Mouse (Mus musculus): Measurements from ENCODE around the gene Eef2.
A peak's percentile ranks its signal among the peaks of the same experiment; 100 is the strongest.

GRCm38 (mm10) chr10:81135831-81136705 is 40.4 kb upstream of the Eef2 start:
- TF ChIP-seq POLR2A (IDR thresholded peaks at IDR 0.05; ENCODE audit: borderline replicate concordance, control insufficient read depth, low read depth, low read length) (peak; percentile 87), CTCF (IDR thresholded peaks at IDR 0.05; ENCODE audit: control insufficient read depth, insufficient read depth, low read length) (no peak; the same call in 1 of the 2 replicates)

Data from bone marrow, adult 2 months (tissue).